Mouse (Mus musculus) lung, postnatal 36 days (tissue): ENCODE results near the gene Smyd3.
A peak's percentile ranks its signal among the peaks of the same experiment; 100 is the strongest.

Experiments
- DNase-seq: peaks from one replicate; pipeline ENCODE4 v3.0.0; 2022; ENCODE audit warnings: mixed read lengths

Smyd3 gene

GRCm38 (mm10) chr1:178933953-178934637, 583.7 kb downstream of the Smyd3 start:
- no peak for DNase-seq

- DNase-seq, result no peak
These were observed 588.3 kb downstream of the Smyd3 start for GRCm38 (mm10) chr1:178929531-178929930.

- DNase-seq, result peak; percentile 8
These were observed 593.2 kb downstream of the Smyd3 start for GRCm38 (mm10) chr1:178924492-178925183.

GRCm38 (mm10) chr1:178917194-178917902, 600.5 kb downstream of the Smyd3 start:
- DNase-seq, result no peak

GRCm38 (mm10) chr1:178915056-178915455, 602.8 kb downstream of the Smyd3 start:
- no peak for DNase-seq

GRCm38 (mm10) chr1:178912936-178913716, 604.7 kb downstream of the Smyd3 start:
- no peak for DNase-seq

- DNase-seq, result no peak
These were observed 606.9 kb downstream of the Smyd3 start for GRCm38 (mm10) chr1:178910951-178911350.
